Mouse (Mus musculus) forebrain, embryonic 15.5 days (tissue): ENCODE measurements at regions not wholly inside any gene's neighbourhood (a gene's known extent, or its start where the extent isn't known, plus 50 kb on each side); places are given as distances from the start of the nearest gene placed in this dataset.
"Not testable (repeated sequence)": the region's sequence is repeated elsewhere in the genome, so short reads cannot be mapped to it uniquely, and the experiment has no call there.

Source experiments
- ATAC-seq: fragments of 200-750 bp; cut with Nextera tagmentation; replicated peaks from 2 replicates; pipeline ENCODE4 v1.8.0; 2017; ENCODE audit warnings: mild to moderate bottlenecking, moderate TSS enrichment, moderate library complexity
- H3K27ac ChIP-seq: fragments of 300-500 bp; sonication (generic); replicated peaks from 2 replicates; pipeline ENCODE4 v1.5.1; 2015; ENCODE audit warnings: mild to moderate bottlenecking, inconsistent platforms
- H3K27me3 ChIP-seq: fragments of 300-500 bp; sonication (generic); 2 replicates; pipeline ENCODE4 v1.6.1; 2015; ENCODE audit warnings: inconsistent platforms
- H3K36me3 ChIP-seq: fragments of 300-500 bp; sonication (generic); 2 replicates; pipeline ENCODE4 v1.6.1; 2015; ENCODE audit warnings: mild to moderate bottlenecking, inconsistent platforms
- H3K4me1 ChIP-seq: fragments of 300-500 bp; sonication (generic); 2 replicates; pipeline ENCODE4 v1.6.1; 2015; ENCODE audit warnings: inconsistent platforms
- H3K4me2 ChIP-seq: fragments of 300-500 bp; sonication (generic); replicated peaks from 2 replicates; pipeline ENCODE4 v1.6.1; 2015; ENCODE audit warnings: mild to moderate bottlenecking, inconsistent platforms
- H3K4me3 ChIP-seq: fragments of 300-500 bp; sonication (generic); 2 replicates; pipeline ENCODE4 v1.5.1; 2015; ENCODE audit warnings: mild to moderate bottlenecking, inconsistent platforms
- H3K9ac ChIP-seq: fragments of 300-500 bp; sonication (generic); replicated peaks from 2 replicates; pipeline ENCODE4 v1.6.1; 2015; ENCODE audit warnings: mild to moderate bottlenecking, inconsistent platforms
- H3K9me3 ChIP-seq: fragments of 300-500 bp; sonication (generic); 2 replicates; pipeline ENCODE4 v1.6.1; 2016; ENCODE audit warnings: inconsistent platforms
- WGBS: fragments of 180-500 bp; shearing (Covaris S2); methylation state at CpG from one replicate; pipeline ENCODE4 v1.1.7; 2015; ENCODE audit warnings: mixed read lengths; 5-methylcytosine and 5-hydroxymethylcytosine counted together

GRCm38 (mm10) chr17:54753396-54753994 is 454.7 kb upstream of the Slc5a7 start:
- no peaks in the 10 kb centered on the region for H3K36me3 ChIP-seq
- H3K9me3 ChIP-seq: no peaks in the 10 kb centered on the region
- no peak overlapping the region for H3K27ac ChIP-seq
- 30% methylated on average over 2 of the region's 2 CpGs for WGBS
- no peaks in the 10 kb centered on the region; the same call in 1 of the 2 replicates for H3K4me1 ChIP-seq
- no peak overlapping the region for H3K9ac ChIP-seq
- H3K27me3 ChIP-seq: no peaks in the 10 kb centered on the region
- H3K4me2 ChIP-seq: no peak overlapping the region
- H3K4me3 ChIP-seq: no peak overlapping the region
- ATAC-seq: peak; percentile 48

- Histone ChIP-seq H3K36me3 (no peaks in the 10 kb centered on the region), H3K4me1 (no peaks in the 10 kb centered on the region; the same call in 1 of the 2 replicates), H3K27ac (no peak overlapping the region), H3K9me3 (no peaks in the 10 kb centered on the region), H3K27me3 (no peaks in the 10 kb centered on the region), H3K4me2 (no peak overlapping the region), H3K9ac (no peak overlapping the region), H3K4me3 (no peak overlapping the region)
- no peak for ATAC-seq
Measured at GRCm38 (mm10) chr17:54752917-54753316, 454.1 kb upstream of the Slc5a7 start.

DNA sequence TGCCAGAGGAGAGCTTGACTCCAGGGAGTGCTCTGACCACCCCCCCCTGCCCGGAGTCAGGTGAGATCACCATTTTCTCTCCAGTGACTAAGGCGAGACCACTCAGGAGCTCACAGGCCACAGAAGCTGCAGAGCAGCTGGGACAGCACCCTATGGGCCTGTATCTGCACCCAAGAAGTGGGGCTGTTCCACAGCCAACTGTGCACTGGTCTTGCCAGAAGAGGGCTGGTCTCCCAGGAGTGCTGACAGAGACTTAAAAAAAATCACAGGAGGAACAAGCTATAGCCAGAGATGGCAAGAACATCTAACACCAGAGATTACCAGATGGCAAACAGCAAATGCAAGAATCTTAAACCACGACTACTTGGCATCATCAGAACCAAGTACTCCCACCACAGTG is 437.0 kb upstream of the Slc5a7 start:
- Histone ChIP-seq H3K4me3 (no peak overlapping the region), H3K36me3 (no peaks in the 10 kb centered on the region), H3K4me2 (no peak overlapping the region), H3K4me1 (no peaks in the 10 kb centered on the region), H3K27me3 (no peaks in the 10 kb centered on the region), H3K9ac (no peak overlapping the region), H3K27ac (no peak overlapping the region), H3K9me3 (no peaks in the 10 kb centered on the region)
- WGBS: 72% methylated on average over 3 of the region's 3 CpGs
- ATAC-seq: no peak

DNA sequence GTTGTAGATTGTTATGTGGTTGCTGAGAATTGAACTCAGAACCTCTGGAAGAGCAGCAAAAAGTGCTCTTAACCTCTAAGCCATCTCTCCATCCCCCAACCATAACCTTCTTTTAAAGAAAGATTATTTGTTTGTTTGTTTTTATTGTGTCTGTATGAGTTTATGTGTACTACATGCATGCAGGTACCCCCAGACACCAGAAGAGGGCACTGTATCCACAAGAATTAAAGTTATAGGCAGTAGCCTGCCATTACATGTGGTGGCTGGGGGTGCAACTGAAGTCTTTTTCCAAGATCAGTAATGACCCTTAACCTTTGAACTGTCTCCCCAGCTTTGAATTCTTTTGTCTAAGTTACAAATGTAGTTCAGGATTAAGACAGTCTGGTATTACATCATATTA is 428.8 kb upstream of the Slc5a7 start:
- Histone ChIP-seq H3K27ac (no peak overlapping the region), H3K4me1 (no peaks in the 10 kb centered on the region), H3K9ac (no peak overlapping the region), H3K4me2 (no peak overlapping the region), H3K27me3 (no peaks in the 10 kb centered on the region), H3K9me3 (no peaks in the 10 kb centered on the region), H3K4me3 (no peak overlapping the region), H3K36me3 (no peaks in the 10 kb centered on the region)
- no peak for ATAC-seq

GRCm38 (mm10) chr17:54726693-54727092 is 427.9 kb upstream of the Slc5a7 start:
- no peak overlapping the region for H3K9ac ChIP-seq
- H3K4me1 ChIP-seq: no peaks in the 10 kb centered on the region
- H3K4me3 ChIP-seq: no peak overlapping the region
- no peaks in the 10 kb centered on the region for H3K27me3 ChIP-seq
- ATAC-seq: no peak
- H3K4me2 ChIP-seq: no peak overlapping the region
- no peaks in the 10 kb centered on the region for H3K9me3 ChIP-seq
- no peaks in the 10 kb centered on the region for H3K36me3 ChIP-seq
- H3K27ac ChIP-seq: no peak overlapping the region
- 94% methylated on average over 2 of the region's 2 CpGs for WGBS

GRCm38 (mm10) chr17:54713026-54713425 is 414.2 kb upstream of the Slc5a7 start:
- no peaks in the 10 kb centered on the region for H3K27me3 ChIP-seq
- H3K4me3 ChIP-seq: no peak overlapping the region
- H3K27ac ChIP-seq: no peak overlapping the region
- no peak overlapping the region for H3K4me2 ChIP-seq
- H3K9ac ChIP-seq: no peak overlapping the region
- WGBS: 85% methylated on average over 1 of the region's 1 CpGs
- no peaks in the 10 kb centered on the region for H3K9me3 ChIP-seq
- H3K4me1 ChIP-seq: no peaks in the 10 kb centered on the region
- no peak for ATAC-seq
- no peaks in the 10 kb centered on the region for H3K36me3 ChIP-seq

DNA sequence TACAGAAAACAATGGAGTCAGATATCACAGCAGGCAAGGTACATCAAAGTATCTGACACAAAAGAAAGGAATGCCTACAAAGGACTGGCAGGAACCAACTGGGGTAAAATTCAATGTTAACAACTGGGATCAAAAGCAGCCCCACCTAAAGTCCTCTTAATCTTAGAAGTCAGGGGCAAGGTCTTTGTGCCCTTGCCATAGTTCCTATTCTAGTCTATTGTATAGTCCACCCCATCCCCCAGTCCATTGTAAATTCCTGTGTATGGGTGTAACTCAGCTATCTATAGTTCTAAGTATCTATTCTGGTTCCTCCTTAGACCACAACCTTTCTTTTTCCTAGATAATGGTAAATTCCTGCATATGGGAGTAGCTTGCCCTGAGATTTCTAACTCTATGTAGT is 409.0 kb upstream of the Slc5a7 start:
- H3K9ac ChIP-seq, H3K27me3 ChIP-seq, H3K27ac ChIP-seq, H3K4me3 ChIP-seq, ATAC-seq, H3K4me1 ChIP-seq, H3K9me3 ChIP-seq, H3K36me3 ChIP-seq, H3K4me2 ChIP-seq: not testable (repeated sequence)

DNA sequence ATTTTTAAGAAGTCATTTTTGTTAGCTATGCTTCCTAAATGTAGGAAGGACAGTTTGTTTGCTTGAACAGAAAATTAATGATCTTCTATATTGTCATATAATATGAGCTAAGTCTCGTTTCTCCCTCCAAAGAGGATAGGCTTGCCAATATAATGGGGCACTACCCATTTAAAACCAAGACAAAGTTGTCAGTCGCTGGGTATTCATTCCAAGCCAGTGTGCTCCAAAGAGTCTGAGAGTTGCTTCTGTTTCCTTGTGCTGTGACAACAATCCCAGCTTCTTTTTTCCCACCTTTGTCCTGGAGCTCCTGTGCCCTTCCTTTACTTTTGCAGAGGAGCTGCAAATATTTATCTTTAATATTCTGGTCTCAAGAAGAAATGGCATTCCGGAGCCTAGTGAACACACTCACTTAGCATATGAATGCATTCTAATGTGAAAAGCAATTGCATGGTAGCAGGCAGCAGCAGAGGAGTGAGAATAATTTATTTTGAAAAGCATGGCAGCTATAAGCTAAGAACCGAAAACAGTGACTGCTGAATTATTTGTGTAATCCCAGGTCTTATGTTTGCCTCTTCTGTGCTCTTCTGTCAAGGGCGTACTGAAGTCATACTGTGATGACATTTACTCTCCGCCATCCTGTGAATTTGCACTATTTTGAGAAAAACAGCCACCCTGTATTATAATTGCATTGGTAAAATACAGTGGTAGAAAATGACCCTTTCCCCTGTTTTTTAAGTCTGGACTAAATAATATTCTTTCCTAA is 402.7 kb upstream of the Slc5a7 start:
- WGBS: 40% methylated on average over 6 of the region's 6 CpGs
- H3K9me3 ChIP-seq: no peaks in the 10 kb centered on the region
- ATAC-seq: peak; percentile 51; the same call in 1 of the 2 replicates
- H3K27me3 ChIP-seq: no peaks in the 10 kb centered on the region
- no peaks in the 10 kb centered on the region for H3K36me3 ChIP-seq
- no peak overlapping the region for H3K4me2 ChIP-seq
- H3K4me3 ChIP-seq: no peak overlapping the region
- H3K9ac ChIP-seq: no peak overlapping the region
- H3K4me1 ChIP-seq: no peaks in the 10 kb centered on the region
- no peak overlapping the region for H3K27ac ChIP-seq

GRCm38 (mm10) chr17:54694637-54695036 is 395.8 kb upstream of the Slc5a7 start:
- no peak for ATAC-seq
- Histone ChIP-seq H3K27me3 (no peaks in the 10 kb centered on the region), H3K4me3 (no peak overlapping the region), H3K27ac (no peak overlapping the region), H3K9ac (no peak overlapping the region), H3K9me3 (no peaks in the 10 kb centered on the region), H3K36me3 (no peaks in the 10 kb centered on the region), H3K4me1 (no peaks in the 10 kb centered on the region), H3K4me2 (no peak overlapping the region)

- Histone ChIP-seq H3K9ac (no peak overlapping the region), H3K9me3 (no peaks in the 10 kb centered on the region), H3K36me3 (no peaks in the 10 kb centered on the region), H3K27me3 (no peaks in the 10 kb centered on the region), H3K4me1 (no peaks in the 10 kb centered on the region), H3K27ac (no peak overlapping the region), H3K4me2 (no peak overlapping the region), H3K4me3 (no peak overlapping the region)
- ATAC-seq: no peak
- 62% methylated on average over 2 of the region's 2 CpGs for WGBS
Measured at GRCm38 (mm10) chr17:54685143-54686040, 386.6 kb upstream of the Slc5a7 start.

- Histone ChIP-seq H3K27ac (no peak overlapping the region), H3K4me2 (no peak overlapping the region), H3K4me3 (no peak overlapping the region), H3K9me3 (no peaks in the 10 kb centered on the region), H3K9ac (no peak overlapping the region), H3K4me1 (no peaks in the 10 kb centered on the region), H3K36me3 (no peaks in the 10 kb centered on the region), H3K27me3 (no peaks in the 10 kb centered on the region)
- no peak for ATAC-seq
- WGBS: 61% methylated on average over 2 of the region's 2 CpGs
Measured at GRCm38 (mm10) chr17:54678111-54678510, 379.3 kb upstream of the Slc5a7 start.

DNA sequence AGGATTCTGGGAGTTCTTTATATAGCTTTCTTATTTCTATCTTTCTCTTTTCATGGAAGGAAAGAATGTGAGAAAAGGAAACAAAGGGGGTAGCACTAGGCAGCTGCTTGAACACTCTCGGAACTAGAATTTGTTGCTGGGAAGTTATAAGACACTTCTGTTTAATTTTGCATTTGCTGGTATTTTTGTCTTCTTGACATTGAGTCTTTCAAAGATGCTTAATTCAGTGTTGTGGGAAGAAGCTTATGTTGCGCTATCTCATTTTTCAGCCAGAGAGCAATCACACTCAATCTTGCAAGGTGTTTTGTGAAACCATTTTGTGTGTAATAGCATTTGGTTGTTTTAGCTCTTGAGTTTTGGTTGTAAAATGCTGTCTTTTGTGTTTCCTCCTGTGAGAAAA is 370.7 kb upstream of the Slc5a7 start:
- no peaks in the 10 kb centered on the region for H3K36me3 ChIP-seq
- no peaks in the 10 kb centered on the region for H3K27me3 ChIP-seq
- no peak overlapping the region for H3K4me3 ChIP-seq
- H3K9ac ChIP-seq: no peak overlapping the region
- no peak overlapping the region for H3K27ac ChIP-seq
- H3K9me3 ChIP-seq: no peaks in the 10 kb centered on the region
- 79% methylated on average over 2 of the region's 2 CpGs for WGBS
- H3K4me1 ChIP-seq: no peaks in the 10 kb centered on the region
- ATAC-seq: no peak
- no peak overlapping the region for H3K4me2 ChIP-seq
